Mouse (Mus musculus): ENCODE data around the gene Zswim1. TPM values are rescaled to one million over a fixed set of nuclear protein-coding genes. Genes with fewer than 3 reads are reported as not detected.
A peak's percentile ranks its signal among the peaks of the same experiment; 100 is the strongest.
"Not testable (repeated sequence)": the region's sequence is repeated elsewhere in the genome, so short reads cannot be mapped to it uniquely, and the experiment has no call there.

The Zswim1 gene
- polyA plus RNA-seq, 1 experiment: 3.7 TPM

- TF ChIP-seq CTCF (IDR thresholded peaks at IDR 0.05; ENCODE audit: control insufficient read depth, insufficient read depth, low read length) (no peak), POLR2A (IDR thresholded peaks at IDR 0.05; ENCODE audit: borderline replicate concordance, control insufficient read depth, low read depth, low read length) (no peak)
Observed at GRCm38 (mm10) chr2:164795868-164796267, 26.6 kb upstream of the Zswim1 start.

GRCm38 (mm10) chr2:164798554-164798953, 23.9 kb upstream of the Zswim1 start:
- H3K27ac ChIP-seq (ENCODE audit: control insufficient read depth, insufficient read depth, low read depth, low read length, poor library complexity); H3K4me3 ChIP-seq (replicated peaks; ENCODE audit: control insufficient read depth, low read depth, low read length): not testable (repeated sequence)
- WGBS: 83% methylated on average over 6 of the region's 6 CpGs

More at GRCm38 (mm10) chr2:164795868-164796267, 26.6 kb upstream of the Zswim1 start:
- Histone ChIP-seq H3K27ac (ENCODE audit: control insufficient read depth, insufficient read depth, low read depth, low read length, poor library complexity) (no peak overlapping the region), H3K4me3 (replicated peaks; ENCODE audit: control insufficient read depth, low read depth, low read length) (no peak overlapping the region), H3K4me1 (ENCODE audit: control insufficient read depth, insufficient read depth, low read length) (no peaks in the 10 kb centered on the region)
- WGBS: 83% methylated on average over 4 of the region's 4 CpGs

GRCm38 (mm10) chr2:164800252-164801004, 22.1 kb upstream of the Zswim1 start:
- no peak overlapping the region for H3K27ac ChIP-seq (ENCODE audit: control insufficient read depth, insufficient read depth, low read depth, low read length, poor library complexity)
- TF ChIP-seq POLR2A (IDR thresholded peaks at IDR 0.05; ENCODE audit: borderline replicate concordance, control insufficient read depth, low read depth, low read length): no peak
- TF ChIP-seq CTCF (IDR thresholded peaks at IDR 0.05; ENCODE audit: control insufficient read depth, insufficient read depth, low read length): no peak
- no peak overlapping the region for H3K4me3 ChIP-seq (replicated peaks; ENCODE audit: control insufficient read depth, low read depth, low read length)
- WGBS: 90% methylated on average over 13 of the region's 13 CpGs
- peaks cover 3% of the 10 kb centered on the region; the same call in 1 of the 2 replicates for H3K4me1 ChIP-seq (ENCODE audit: control insufficient read depth, insufficient read depth, low read length)

More at GRCm38 (mm10) chr2:164798554-164798953, 23.9 kb upstream of the Zswim1 start:
- H3K4me1 ChIP-seq (ENCODE audit: control insufficient read depth, insufficient read depth, low read length): not testable (repeated sequence)

DNA sequence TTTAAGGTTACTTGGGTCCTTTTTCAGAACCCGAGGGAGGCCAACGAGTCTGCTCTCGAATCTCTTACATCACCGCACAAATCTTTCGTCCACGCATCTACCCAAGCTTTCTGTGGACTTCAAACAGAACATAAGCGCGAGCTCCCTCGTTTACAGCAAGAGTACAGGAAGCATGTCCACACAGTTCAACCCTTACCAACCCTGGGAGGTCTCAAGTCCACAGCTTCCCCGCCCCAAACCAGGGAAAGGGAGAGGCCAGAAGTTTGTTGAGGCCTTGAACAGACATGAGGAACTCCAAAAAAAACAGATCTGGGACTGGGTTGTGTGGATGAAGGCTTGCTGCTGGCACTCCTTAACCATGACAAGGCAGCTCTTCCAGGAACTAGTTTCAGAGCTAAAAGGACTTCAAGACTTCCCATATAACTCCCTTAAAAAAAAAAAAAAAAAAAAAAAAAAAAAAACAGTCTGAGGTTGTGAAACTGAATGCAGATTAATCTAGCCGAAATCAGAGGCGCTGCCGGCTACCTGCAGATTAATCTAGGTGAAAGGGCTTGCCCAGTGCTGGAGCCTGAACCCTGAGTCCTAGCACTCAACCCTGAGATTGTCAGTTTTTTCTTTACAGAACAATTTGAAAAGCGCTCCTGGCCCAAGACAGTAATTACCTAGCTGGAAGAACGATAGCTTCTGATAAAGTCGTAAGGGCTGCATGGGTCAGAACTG, 19.1 kb upstream of the Zswim1 start:
- no peak overlapping the region for H3K27ac ChIP-seq (ENCODE audit: control insufficient read depth, insufficient read depth, low read depth, low read length, poor library complexity)
- peak overlapping the region; percentile 53 for H3K4me3 ChIP-seq (replicated peaks; ENCODE audit: control insufficient read depth, low read depth, low read length)
- TF ChIP-seq POLR2A (IDR thresholded peaks at IDR 0.05; ENCODE audit: borderline replicate concordance, control insufficient read depth, low read depth, low read length) (no peak), CTCF (IDR thresholded peaks at IDR 0.05; ENCODE audit: control insufficient read depth, insufficient read depth, low read length) (no peak)
- WGBS: 63% methylated on average over 16 of the region's 16 CpGs
- peaks cover 3% of the 10 kb centered on the region; the same call in 1 of the 2 replicates for H3K4me1 ChIP-seq (ENCODE audit: control insufficient read depth, insufficient read depth, low read length)

GRCm38 (mm10) chr2:164803921-164804313, 18.6 kb upstream of the Zswim1 start:
- Histone ChIP-seq H3K27ac (ENCODE audit: control insufficient read depth, insufficient read depth, low read depth, low read length, poor library complexity) (no peak overlapping the region), H3K4me3 (replicated peaks; ENCODE audit: control insufficient read depth, low read depth, low read length) (peak overlapping the region; percentile 91), H3K4me1 (ENCODE audit: control insufficient read depth, insufficient read depth, low read length) (peaks cover 3% of the 10 kb centered on the region; the same call in 1 of the 2 replicates)
- TF ChIP-seq CTCF (IDR thresholded peaks at IDR 0.05; ENCODE audit: control insufficient read depth, insufficient read depth, low read length) (no peak), POLR2A (IDR thresholded peaks at IDR 0.05; ENCODE audit: borderline replicate concordance, control insufficient read depth, low read depth, low read length) (no peak)
- WGBS: 67% methylated on average over 1 of the region's 1 CpGs

DNA sequence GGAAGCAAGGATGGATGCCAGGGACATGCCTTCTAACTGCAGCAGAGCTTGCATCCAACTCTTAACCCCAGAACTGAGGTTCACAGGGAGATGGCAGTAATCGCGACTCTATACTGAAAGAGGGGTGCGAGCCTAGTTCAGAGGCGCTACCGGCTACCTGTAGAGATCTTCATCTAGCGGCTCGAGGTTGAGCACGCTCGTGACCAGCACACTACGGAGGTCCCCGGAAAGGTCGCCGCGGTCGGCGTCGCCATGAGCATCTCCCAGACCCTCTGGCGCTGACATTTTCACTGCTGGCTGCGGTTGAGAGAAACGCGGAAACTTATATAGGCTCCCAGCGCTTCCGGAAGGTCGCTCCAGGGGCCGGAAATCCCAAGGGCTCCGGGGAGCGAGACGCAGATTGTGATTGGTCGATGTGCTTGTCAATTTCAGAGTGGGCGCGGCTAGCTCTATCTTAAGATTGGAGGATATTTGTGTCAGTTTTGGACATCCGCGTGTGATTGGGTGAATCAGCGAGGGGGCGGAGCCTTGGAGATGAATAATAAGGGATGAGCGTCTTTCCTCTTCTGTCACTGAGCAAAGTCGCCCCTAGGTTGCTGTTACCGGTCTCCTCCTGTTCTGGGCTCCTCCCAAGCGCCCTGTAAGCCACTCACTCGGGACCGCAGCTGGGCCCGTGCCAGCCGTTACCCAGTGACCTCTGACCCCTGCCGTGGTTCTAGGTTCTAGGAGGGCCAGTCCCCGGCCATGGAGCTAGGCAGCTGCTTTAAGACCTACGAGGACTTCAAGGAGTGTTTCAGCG, 17.8 kb upstream of the Zswim1 start, which contains the start of the genes Acot8 and Zswim3:
TSS of gene Acot8 (minus strand) at position 350 of the 799 bp plus-strand sequence.
TSS of gene Zswim3 (plus strand) at position 566 of the 799 bp plus-strand sequence.
- Histone ChIP-seq H3K4me3 (replicated peaks; ENCODE audit: control insufficient read depth, low read depth, low read length) (peak within 1 kb of the TSS; percentile 91), H3K4me1 (ENCODE audit: control insufficient read depth, insufficient read depth, low read length) (peaks cover 3% of the 10 kb centered on the region; the same call in 1 of the 2 replicates), H3K27ac (ENCODE audit: control insufficient read depth, insufficient read depth, low read depth, low read length, poor library complexity) (peak within 1 kb of the TSS; percentile 96)
- under 1% methylated on average over 47 of the region's 47 CpGs for WGBS
- TF ChIP-seq POLR2A (IDR thresholded peaks at IDR 0.05; ENCODE audit: borderline replicate concordance, control insufficient read depth, low read depth, low read length): peak; percentile 94
- TF ChIP-seq CTCF (IDR thresholded peaks at IDR 0.05; ENCODE audit: control insufficient read depth, insufficient read depth, low read length): no peak; the same call in 1 of the 2 replicates

DNA sequence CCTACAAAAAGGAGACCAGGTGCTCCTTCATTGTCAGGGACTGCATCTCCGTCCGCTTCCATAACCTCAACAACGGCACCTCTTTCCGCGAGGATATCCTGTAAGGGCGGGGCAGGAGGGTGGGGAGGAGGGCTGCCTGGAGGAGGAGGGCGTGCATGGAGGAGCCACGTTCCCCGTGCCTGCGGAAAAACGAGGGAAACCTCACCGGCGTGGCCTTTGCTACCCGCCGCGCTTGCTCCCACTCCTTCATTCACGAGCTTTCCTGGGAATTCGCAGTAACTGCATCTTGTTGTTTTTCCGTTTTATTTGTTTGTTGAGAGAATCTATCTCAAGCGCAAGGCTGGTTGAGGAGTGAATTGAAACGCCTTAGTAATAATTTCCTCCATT, 17.2 kb upstream of the Zswim1 start:
- TF ChIP-seq CTCF (IDR thresholded peaks at IDR 0.05; ENCODE audit: control insufficient read depth, insufficient read depth, low read length) (no peak), POLR2A (IDR thresholded peaks at IDR 0.05; ENCODE audit: borderline replicate concordance, control insufficient read depth, low read depth, low read length) (no peak)
- Histone ChIP-seq H3K4me1 (ENCODE audit: control insufficient read depth, insufficient read depth, low read length) (peaks cover 3% of the 10 kb centered on the region; the same call in 1 of the 2 replicates), H3K4me3 (replicated peaks; ENCODE audit: control insufficient read depth, low read depth, low read length) (peak overlapping the region; percentile 88), H3K27ac (ENCODE audit: control insufficient read depth, insufficient read depth, low read depth, low read length, poor library complexity) (peak overlapping the region; percentile 96)
- WGBS: under 1% methylated on average over 21 of the region's 21 CpGs

All from bone marrow, adult 2 months (tissue).